Mouse (Mus musculus): ENCODE data around the gene Adgrl3. TPM values are rescaled to one million over a fixed set of nuclear protein-coding genes. Genes with fewer than 3 reads are reported as not detected.

Adgrl3 gene
- total and polyA plus RNA-seq, 3 experiments, result not detected

- Histone ChIP-seq H3K4me3 (ENCODE audit: control insufficient read depth in 1 of 2, insufficient read depth in 1 of 2, low read depth in 2 of 2, low read length in 2 of 2) (no peak overlapping the region), H3K9me3 (replicated peaks; ENCODE audit: insufficient read depth, low read length) (no peaks in the 10 kb centered on the region), H3K79me2 (ENCODE audit: control insufficient read depth, insufficient read depth, low read length, poor library complexity) (no peaks in the 10 kb centered on the region), H3K27ac (ENCODE audit: control insufficient read depth, low read depth, low read length) (no peak overlapping the region), H3K9ac (ENCODE audit: control insufficient read depth, low read depth, low read length, poor library complexity, severe bottlenecking) (no peak overlapping the region), H3K27me3 (ENCODE audit: control insufficient read depth in 1 of 2, insufficient read depth in 2 of 2, low read length in 2 of 2) (no peaks in the 10 kb centered on the region), H3K36me3 (ENCODE audit: control insufficient read depth in 1 of 2, insufficient read depth in 2 of 2, low read length in 2 of 2) (no peaks in the 10 kb centered on the region), H3K4me1 (ENCODE audit: control insufficient read depth in 1 of 2, insufficient read depth in 2 of 2, low read length in 2 of 2) (no peaks in the 10 kb centered on the region)
- TF ChIP-seq ZNF384 (IDR thresholded peaks at IDR 0.05; ENCODE audit: low read depth, low read length) (no peak), GABPA (IDR thresholded peaks at IDR 0.05; ENCODE audit: low read depth, low read length) (no peak), HCFC1 (IDR thresholded peaks at IDR 0.05; ENCODE audit: low read depth, low read length) (no peak), ZMIZ1 (IDR thresholded peaks at IDR 0.05; ENCODE audit: low read depth, low read length) (no peak), MAFK (IDR thresholded peaks at IDR 0.05; ENCODE audit: borderline replicate concordance, low read depth, low read length) (no peak), USF1 (IDR thresholded peaks at IDR 0.05; ENCODE audit: low read depth, low read length) (no peak), MXI1 (IDR thresholded peaks at IDR 0.05; ENCODE audit: low read depth, low read length) (no peak), CTCF (IDR thresholded peaks at IDR 0.05 in 2 of 3, conservative IDR thresholded peaks at IDR 0.05 in 1 of 3; ENCODE audit: control insufficient read depth in 1 of 3, insufficient read depth in 1 of 3, low read depth in 2 of 3, low read length in 3 of 3, poor library complexity in 1 of 3, severe bottlenecking in 1 of 3) (no peak), CHD1 (IDR thresholded peaks at IDR 0.05; ENCODE audit: low read depth, low read length) (no peak), MAX (IDR thresholded peaks at IDR 0.05; ENCODE audit: low read length) (no peak), SMC3 (IDR thresholded peaks at IDR 0.05; ENCODE audit: low read depth, low read length) (no peak), ELF1 (IDR thresholded peaks at IDR 0.05; ENCODE audit: low read depth, low read length) (no peak), SIN3A (IDR thresholded peaks at IDR 0.05; ENCODE audit: low read length) (no peak), UBTF (IDR thresholded peaks at IDR 0.05; ENCODE audit: borderline replicate concordance, insufficient read depth, low read depth, low read length) (no peak), POLR2AphosphoS2 (IDR thresholded peaks at IDR 0.05; ENCODE audit: low read length) (no peak), MYB (IDR thresholded peaks at IDR 0.05; ENCODE audit: low read depth, low read length) (no peak), NRF1 (IDR thresholded peaks at IDR 0.05; ENCODE audit: insufficient read depth, low read depth, low read length, poor library complexity, severe bottlenecking) (no peak)
- DNase-seq (ENCODE audit: low read depth, low spot score), result no peak
Observed at GRCm38 (mm10) chr5:81501076-81501475, 481.1 kb downstream of the Adgrl3 start.

- no peak for DNase-seq (ENCODE audit: low read depth, low spot score)
- TF ChIP-seq TCF12 (IDR thresholded peaks at IDR 0.05; ENCODE audit: low read depth, low read length), result no peak
- TF ChIP-seq EP300 (IDR thresholded peaks at IDR 0.05; ENCODE audit: low read depth in 1 of 2, low read length in 2 of 2), result no peak
- no peak for TF ChIP-seq GABPA (IDR thresholded peaks at IDR 0.05; ENCODE audit: low read depth, low read length)
- no peak for TF ChIP-seq RCOR1 (IDR thresholded peaks at IDR 0.05; ENCODE audit: low read depth, low read length)
- no peak for TF ChIP-seq NRF1 (IDR thresholded peaks at IDR 0.05; ENCODE audit: insufficient read depth, low read depth, low read length, poor library complexity, severe bottlenecking)
- TF ChIP-seq ETS1 (IDR thresholded peaks at IDR 0.05; ENCODE audit: low read depth, low read length), result no peak
- TF ChIP-seq TBP (IDR thresholded peaks at IDR 0.05; ENCODE audit: low read depth, low read length), result no peak
- H3K36me3 ChIP-seq (ENCODE audit: control insufficient read depth in 1 of 2, insufficient read depth in 2 of 2, low read length in 2 of 2), result no peaks in the 10 kb centered on the region
- no peak overlapping the region for H3K27ac ChIP-seq (ENCODE audit: control insufficient read depth, low read depth, low read length)
- no peaks in the 10 kb centered on the region for H3K79me2 ChIP-seq (ENCODE audit: control insufficient read depth, insufficient read depth, low read length, poor library complexity)
- H3K9me3 ChIP-seq (replicated peaks; ENCODE audit: insufficient read depth, low read length), result no peaks in the 10 kb centered on the region
- H3K4me3 ChIP-seq (ENCODE audit: control insufficient read depth in 1 of 2, insufficient read depth in 1 of 2, low read depth in 2 of 2, low read length in 2 of 2), result no peak overlapping the region
- no peak overlapping the region for H3K9ac ChIP-seq (ENCODE audit: control insufficient read depth, low read depth, low read length, poor library complexity, severe bottlenecking)
- no peaks in the 10 kb centered on the region for H3K4me1 ChIP-seq (ENCODE audit: control insufficient read depth in 1 of 2, insufficient read depth in 2 of 2, low read length in 2 of 2)
- no peaks in the 10 kb centered on the region for H3K27me3 ChIP-seq (ENCODE audit: control insufficient read depth in 1 of 2, insufficient read depth in 2 of 2, low read length in 2 of 2)
Observed at GRCm38 (mm10) chr5:81518720-81519496, 499.0 kb downstream of the Adgrl3 start.
